In the genomic region with DNA sequence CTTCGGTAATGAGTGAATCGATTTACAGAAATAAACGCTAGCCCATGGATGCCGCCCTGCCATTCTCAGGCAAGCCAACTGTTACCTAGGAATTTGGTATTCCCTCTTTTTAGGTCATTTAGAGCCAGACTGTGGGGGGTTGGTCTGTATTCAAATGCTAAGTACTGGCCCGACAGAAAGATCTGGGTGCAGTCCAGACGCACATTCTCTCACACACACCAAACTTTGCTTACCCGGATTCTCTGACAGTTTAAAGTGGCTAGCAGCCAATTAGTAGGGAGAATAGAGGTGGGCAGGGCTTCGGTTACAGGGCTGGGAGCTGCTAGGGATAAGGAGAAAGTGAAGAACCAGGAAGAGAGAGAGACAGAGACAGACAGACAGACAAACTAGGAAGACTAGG, we compare ENCODE assay signal across 12 mouse cellular contexts. TPM values are rescaled to one million over a fixed set of nuclear protein-coding genes. Genes with fewer than 3 reads are reported as not detected.
DNase-seq lines count a peak whose midpoint lies in the region; ATAC-seq and TF ChIP-seq lines count a peak whose summit lies in the region.
"Had no signal": no experiment of that assay in that cellular context is flagged by ENCODE, and none has a peak within 500 bp of the region (broad histone marks: within the 10 kb centered on the region; RNA-seq: fewer than 3 reads in every experiment).

No protein-coding gene starts in this region.

- H3K36me3 ChIP-seq in intestine, embryonic 14.5 days (ENCODE audit: control insufficient read depth, insufficient read depth, low read length): peaks cover 6% of the 10 kb centered on the region; the same call in 1 of the 2 replicates
- H3K36me3 ChIP-seq in intestine, embryonic 15.5 days: peaks cover 8% of the 10 kb centered on the region; the same call in 1 of the 2 replicates
- H3K36me3 ChIP-seq in ES-Bruce4 (ENCODE audit: control insufficient read depth, insufficient read depth, low read length, poor library complexity, severe bottlenecking): no peaks in the 10 kb centered on the region
- H3K36me3 ChIP-seq in hindbrain, embryonic 14.5 days (replicated peaks; ENCODE audit: control insufficient read depth, insufficient read depth): no peaks in the 10 kb centered on the region
- H3K36me3 ChIP-seq: G1E had no signal

- no peak for ATAC-seq in intestine, embryonic 14.5 days (replicated peaks; ENCODE audit: low FRiP score, low TSS enrichment, low read depth)
- ATAC-seq in intestine, embryonic 15.5 days: no peak
- peak; percentile 74; the same call in 1 of the 2 replicates for ATAC-seq in hindbrain, embryonic 14.5 days (ENCODE audit: low FRiP score)
- ATAC-seq in CD4-positive, CD25-positive, alpha-beta regulatory T cell, adult 4 months: no peak

- TF ChIP-seq CTCF in ES-Bruce4 (IDR thresholded peaks at IDR 0.05; ENCODE audit: low read depth, low read length): no peak
- TF ChIP-seq CTCF in gastrocnemius, adult 2 months (IDR thresholded peaks at IDR 0.05): no peak

- intact Hi-C loops in gastrocnemius, adult 2 months (cut with DNase I): no loop called here

- H3K4me1 ChIP-seq in intestine, embryonic 14.5 days (replicated peaks; ENCODE audit: control insufficient read depth, insufficient read depth, low read length): no peaks in the 10 kb centered on the region
- no peaks in the 10 kb centered on the region for H3K4me1 ChIP-seq in intestine, embryonic 15.5 days (replicated peaks)
- peaks cover 5% of the 10 kb centered on the region for H3K4me1 ChIP-seq in ES-Bruce4 (ENCODE audit: control insufficient read depth, insufficient read depth, low read length)
- H3K4me1 ChIP-seq in hindbrain, embryonic 14.5 days (replicated peaks; ENCODE audit: control insufficient read depth, insufficient read depth, low read length): no peaks in the 10 kb centered on the region; the same call in 1 of the 2 replicates

- H3K27ac ChIP-seq in intestine, embryonic 14.5 days (ENCODE audit: low read depth): no peak overlapping the region
- no peak overlapping the region for H3K27ac ChIP-seq in intestine, embryonic 15.5 days
- peak overlapping the region; percentile 73 for H3K27ac ChIP-seq in ES-Bruce4 (ENCODE audit: insufficient read depth, low read length)
- H3K27ac ChIP-seq in hindbrain, embryonic 14.5 days: no peak overlapping the region; the same call in 1 of the 2 replicates
- H3K27ac ChIP-seq in gastrocnemius, adult 2 months: no peak overlapping the region

- peak; percentile 23 for DNase-seq in intestine, embryonic 14.5 days (ENCODE audit: low spot score)
- DNase-seq in Muller cell, postnatal 12 days (ENCODE audit: inconsistent ontology term): peak; percentile 66
- peak; percentile 53 for DNase-seq in hindbrain, embryonic 14.5 days (ENCODE audit: low spot score)
- no peak for DNase-seq in gastrocnemius, adult 2 months
- DNase-seq: retina, postnatal 1 day; thymus, postnatal 36 days had no signal

- 86% methylated on average over 8 of the region's 8 CpGs for WGBS in intestine, embryonic 14.5 days
- 82% methylated on average over 8 of the region's 8 CpGs for WGBS in intestine, embryonic 15.5 days
- 68% methylated on average over 8 of the region's 8 CpGs for WGBS in hindbrain, embryonic 14.5 days

- no peaks in the 10 kb centered on the region for H3K9me3 ChIP-seq in intestine, embryonic 14.5 days (ENCODE audit: control insufficient read depth, low read length)
- H3K9me3 ChIP-seq in intestine, embryonic 15.5 days: no peaks in the 10 kb centered on the region
- H3K9me3 ChIP-seq in ES-Bruce4 (replicated peaks; ENCODE audit: control insufficient read depth, insufficient read depth, low read length, poor library complexity, severe bottlenecking): no peaks in the 10 kb centered on the region
- H3K9me3 ChIP-seq in hindbrain, embryonic 14.5 days (ENCODE audit: control insufficient read depth, low read length): no peaks in the 10 kb centered on the region
- H3K9me3 ChIP-seq: heart, embryonic 12.5 days had no signal

- no peak overlapping the region for H3K4me3 ChIP-seq in intestine, embryonic 14.5 days (ENCODE audit: low read depth, low read length)
- H3K4me3 ChIP-seq in intestine, embryonic 15.5 days (replicated peaks): no peak overlapping the region
- H3K4me3 ChIP-seq in ES-Bruce4 (ENCODE audit: low read depth, low read length): no peak overlapping the region
- no peak overlapping the region for H3K4me3 ChIP-seq in hindbrain, embryonic 14.5 days (replicated peaks; ENCODE audit: low read length)
- no peak overlapping the region for H3K4me3 ChIP-seq in gastrocnemius, adult 2 months
- H3K4me3 ChIP-seq: heart, embryonic 12.5 days; myocyte had no signal

- TF ChIP-seq POLR2A in ES-Bruce4 (IDR thresholded peaks at IDR 0.05; ENCODE audit: insufficient read depth, low read length): no peak

- no peaks in the 10 kb centered on the region for H3K27me3 ChIP-seq in intestine, embryonic 14.5 days (replicated peaks; ENCODE audit: control insufficient read depth, insufficient read depth, low read length)
- H3K27me3 ChIP-seq in intestine, embryonic 15.5 days (replicated peaks): no peaks in the 10 kb centered on the region
- H3K27me3 ChIP-seq in ES-Bruce4 (ENCODE audit: control insufficient read depth, insufficient read depth, low read length, poor library complexity, severe bottlenecking): no peaks in the 10 kb centered on the region
- H3K27me3 ChIP-seq in hindbrain, embryonic 14.5 days (ENCODE audit: control insufficient read depth, insufficient read depth, low read length): no peaks in the 10 kb centered on the region
- H3K27me3 ChIP-seq: heart, embryonic 12.5 days had no signal

- no peak for TF ChIP-seq EP300 in ES-Bruce4 (IDR thresholded peaks at IDR 0.05; ENCODE audit: insufficient read depth, low read depth, low read length)

- H3K9ac ChIP-seq in intestine, embryonic 14.5 days (ENCODE audit: low read length): no peak overlapping the region
- H3K9ac ChIP-seq in intestine, embryonic 15.5 days: no peak overlapping the region
- no peak overlapping the region for H3K9ac ChIP-seq in ES-Bruce4 (ENCODE audit: low read depth, poor library complexity, severe bottlenecking)
- no peak overlapping the region for H3K9ac ChIP-seq in hindbrain, embryonic 14.5 days
- H3K9ac ChIP-seq: heart, embryonic 12.5 days had no signal

- H3K4me2 ChIP-seq in intestine, embryonic 14.5 days (ENCODE audit: low read length): no peak overlapping the region
- no peak overlapping the region for H3K4me2 ChIP-seq in intestine, embryonic 15.5 days (replicated peaks)
- H3K4me2 ChIP-seq in hindbrain, embryonic 14.5 days (replicated peaks): no peak overlapping the region
- H3K4me2 ChIP-seq: heart, embryonic 12.5 days had no signal

RNA-seq across cellular contexts. Expression of a gene that starts 55.5 kb away (rescaled TPM):
- polyA plus RNA-seq in intestine, embryonic 14.5 days (2014; fragmentation: Nextera tagmentation; extraction: Ambion mirVana): 18.8 and 19.4 TPM in 2 replicates
- 9.7 and 10.3 TPM in 2 replicates for polyA plus RNA-seq in intestine, embryonic 15.5 days (2015; fragmentation: Nextera tagmentation; extraction: Ambion mirVana)
- polyA plus RNA-seq in ES-Bruce4 (2011; ENCODE audit: insufficient read depth, insufficient read length, low read depth, missing spikeins): 20.2 TPM in 2 replicates
- polyA plus RNA-seq in hindbrain, embryonic 14.5 days (2014; fragmentation: Nextera tagmentation; extraction: Ambion mirVana): 35.3 and 36.2 TPM in 2 replicates
- polyA plus RNA-seq in CD4-positive, CD25-positive, alpha-beta regulatory T cell, adult 4 months (2017; shearing (Covaris generic)): under 1 TPM in 1 of 2 experiments, not detected in 1; 0.03 TPM
- total RNA-seq in gastrocnemius, adult 2 months (2021): 10 to 100 TPM; 20.0 to 23.9 TPM
- polyA plus RNA-seq: G1E had no signal

Comparison
In these comparisons a context has a peak if more than half of its experiments do, and no peak if none do; other contexts are left out.
1. RNA of a gene that starts 55.5 kb away (polyA plus RNA-seq): 35.3 to 36.2 TPM in hindbrain, embryonic 14.5 days, 20.2 TPM in ES-Bruce4, 18.8 to 19.4 TPM in intestine, embryonic 14.5 days and 9.7 to 10.3 TPM in intestine, embryonic 15.5 days; 0.03 TPM in CD4-positive, CD25-positive, alpha-beta regulatory T cell, adult 4 months; every median in the first group is over 10 times any median in the second.